Mouse (Mus musculus): Measurements from ENCODE around the gene Pde6g. TPM values are rescaled to one million over a fixed set of nuclear protein-coding genes. Genes with fewer than 3 reads are reported as not detected.
A peak's percentile ranks its signal among the peaks of the same experiment; 100 is the strongest.

Pde6g gene
- total and polyA plus RNA-seq, 2 experiments from 2014 or later = 0.37 TPM; not detected in 1

GRCm38 (mm10) chr11:120444106-120444505 lies 9.2 kb downstream of the Pde6g start:
- DNase-seq (ENCODE audit: low spot score) (no peak), ATAC-seq (ENCODE audit: low FRiP score) (no peak)
- Histone ChIP-seq H3K9ac (replicated peaks; ENCODE audit: low read length, poor library complexity, severe bottlenecking) (no peak overlapping the region; the same call in 1 of the 2 replicates), H3K4me1 (ENCODE audit: insufficient read depth, low read length) (no peaks in the 10 kb centered on the region), H3K27me3 (ENCODE audit: insufficient read depth, low read length) (no peaks in the 10 kb centered on the region), H3K4me3 (ENCODE audit: low read depth, low read length) (no peak overlapping the region), H3K27ac (ENCODE audit: low read depth, low read length) (no peak overlapping the region), H3K4me2 (ENCODE audit: low read depth, low read length, poor library complexity, severe bottlenecking) (no peak overlapping the region), H3K36me3 (ENCODE audit: insufficient read depth, low read length) (no peaks in the 10 kb centered on the region), H3K9me3 (ENCODE audit: low read length) (no peaks in the 10 kb centered on the region)
- no peak for TF ChIP-seq CTCF (IDR thresholded peaks at IDR 0.05)
- WGBS = 74% methylated on average over 6 of the region's 6 CpGs

- WGBS = 73% methylated on average over 3 of the region's 3 CpGs
- Histone ChIP-seq H3K4me2 (ENCODE audit: low read depth, low read length, poor library complexity, severe bottlenecking) (no peak overlapping the region), H3K27ac (ENCODE audit: low read depth, low read length) (no peak overlapping the region), H3K9me3 (ENCODE audit: low read length) (no peaks in the 10 kb centered on the region), H3K9ac (replicated peaks; ENCODE audit: low read length, poor library complexity, severe bottlenecking) (no peak overlapping the region), H3K4me3 (ENCODE audit: low read depth, low read length) (no peak overlapping the region), H3K36me3 (ENCODE audit: insufficient read depth, low read length) (no peaks in the 10 kb centered on the region), H3K4me1 (ENCODE audit: insufficient read depth, low read length) (no peaks in the 10 kb centered on the region), H3K27me3 (ENCODE audit: insufficient read depth, low read length) (no peaks in the 10 kb centered on the region)
- ATAC-seq (ENCODE audit: low FRiP score) (no peak), DNase-seq (ENCODE audit: low spot score) (no peak)
- TF ChIP-seq CTCF (IDR thresholded peaks at IDR 0.05) = no peak
These were observed 10.5 kb downstream of the Pde6g start for GRCm38 (mm10) chr11:120442765-120443280.

- ATAC-seq (ENCODE audit: low FRiP score) (no peak), DNase-seq (ENCODE audit: low spot score) (no peak)
- Histone ChIP-seq H3K27me3 (ENCODE audit: insufficient read depth, low read length) (no peaks in the 10 kb centered on the region), H3K4me2 (ENCODE audit: low read depth, low read length, poor library complexity, severe bottlenecking) (no peak within 1 kb of the TSS), H3K4me1 (ENCODE audit: insufficient read depth, low read length) (no peaks in the 10 kb centered on the region), H3K4me3 (ENCODE audit: low read depth, low read length) (no peak within 1 kb of the TSS), H3K9me3 (ENCODE audit: low read length) (no peaks in the 10 kb centered on the region), H3K36me3 (ENCODE audit: insufficient read depth, low read length) (no peaks in the 10 kb centered on the region), H3K9ac (replicated peaks; ENCODE audit: low read length, poor library complexity, severe bottlenecking) (no peak within 1 kb of the TSS), H3K27ac (ENCODE audit: low read depth, low read length) (no peak within 1 kb of the TSS)
- 90% methylated on average over 3 of the region's 3 CpGs for WGBS
- no peak for TF ChIP-seq CTCF (IDR thresholded peaks at IDR 0.05)
These were observed 11.0 kb downstream of the Pde6g start, which contains the start of gene Tspan10 for GRCm38 (mm10) chr11:120442344-120442743. Gene Tspan10 (plus strand): TSS chr11:120442644.

GRCm38 (mm10) chr11:120437857-120438385 lies 15.4 kb downstream of the Pde6g start:
- 29% methylated on average over 12 of the region's 12 CpGs for WGBS
- DNase-seq (ENCODE audit: low spot score) (peak; percentile 14), ATAC-seq (ENCODE audit: low FRiP score) (no peak)
- no peak overlapping the region for H3K9ac ChIP-seq (replicated peaks; ENCODE audit: low read length, poor library complexity, severe bottlenecking)
- TF ChIP-seq CTCF (IDR thresholded peaks at IDR 0.05) = no peak
- no peaks in the 10 kb centered on the region for H3K9me3 ChIP-seq (ENCODE audit: low read length)
- H3K4me3 ChIP-seq (ENCODE audit: low read depth, low read length) = peak overlapping the region; percentile 80
- H3K27me3 ChIP-seq (ENCODE audit: insufficient read depth, low read length) = no peaks in the 10 kb centered on the region
- peaks cover 15% of the 10 kb centered on the region for H3K36me3 ChIP-seq (ENCODE audit: insufficient read depth, low read length)
- no peak overlapping the region for H3K27ac ChIP-seq (ENCODE audit: low read depth, low read length)
- peaks cover 11% of the 10 kb centered on the region for H3K4me1 ChIP-seq (ENCODE audit: insufficient read depth, low read length)
- H3K4me2 ChIP-seq (ENCODE audit: low read depth, low read length, poor library complexity, severe bottlenecking) = peak overlapping the region; percentile 79

GRCm38 (mm10) chr11:120437152-120437856 lies 16.0 kb downstream of the Pde6g start, which contains the start of gene Nploc4:
Gene Nploc4 (minus strand): TSS chr11:120437708.
- 0% methylated on average over 49 of the region's 77 CpGs for WGBS
- no peak; the same call in 1 of the 2 replicates for TF ChIP-seq CTCF (IDR thresholded peaks at IDR 0.05)

GRCm38 (mm10) chr11:120426727-120427126 lies 26.6 kb downstream of the Pde6g start:
- H3K9me3 ChIP-seq (ENCODE audit: low read length) = no peaks in the 10 kb centered on the region
- H3K4me1 ChIP-seq (ENCODE audit: insufficient read depth, low read length) = no peaks in the 10 kb centered on the region
- DNase-seq (ENCODE audit: low spot score) = no peak
- no peak for TF ChIP-seq CTCF (IDR thresholded peaks at IDR 0.05)
- peaks cover 53% of the 10 kb centered on the region for H3K36me3 ChIP-seq (ENCODE audit: insufficient read depth, low read length)
- no peak overlapping the region for H3K9ac ChIP-seq (replicated peaks; ENCODE audit: low read length, poor library complexity, severe bottlenecking)
- 88% methylated on average over 3 of the region's 3 CpGs for WGBS
- no peaks in the 10 kb centered on the region for H3K27me3 ChIP-seq (ENCODE audit: insufficient read depth, low read length)
- ATAC-seq (ENCODE audit: low FRiP score) = no peak
- H3K4me3 ChIP-seq (ENCODE audit: low read depth, low read length) = no peak overlapping the region
- H3K4me2 ChIP-seq (ENCODE audit: low read depth, low read length, poor library complexity, severe bottlenecking) = no peak overlapping the region
- no peak overlapping the region for H3K27ac ChIP-seq (ENCODE audit: low read depth, low read length)

More at GRCm38 (mm10) chr11:120437152-120437856, 16.0 kb downstream of the Pde6g start, which contains the start of gene Nploc4:
- Histone ChIP-seq H3K4me1 (ENCODE audit: insufficient read depth, low read length) (peaks cover 11% of the 10 kb centered on the region), H3K27me3 (ENCODE audit: insufficient read depth, low read length) (no peaks in the 10 kb centered on the region), H3K9me3 (ENCODE audit: low read length) (no peaks in the 10 kb centered on the region), H3K27ac (ENCODE audit: low read depth, low read length) (peak within 1 kb of the TSS; percentile 68), H3K36me3 (ENCODE audit: insufficient read depth, low read length) (peaks cover 21% of the 10 kb centered on the region), H3K4me3 (ENCODE audit: low read depth, low read length) (peak within 1 kb of the TSS; percentile 80), H3K9ac (replicated peaks; ENCODE audit: low read length, poor library complexity, severe bottlenecking) (peak within 1 kb of the TSS; percentile 79), H3K4me2 (ENCODE audit: low read depth, low read length, poor library complexity, severe bottlenecking) (peak within 1 kb of the TSS; percentile 79)
- ATAC-seq (ENCODE audit: low FRiP score) = peak; percentile 82
- DNase-seq (ENCODE audit: low spot score) = peak; percentile 90

Measured in midbrain, postnatal 0 days (tissue).